Mouse (Mus musculus) olfactory bulb, adult 2 months (tissue): ENCODE measurements at regions not wholly inside any gene's neighbourhood (a gene's known extent, or its start where the extent isn't known, plus 50 kb on each side); places are given as distances from the start of the nearest gene placed in this dataset.

Experiments used
- CTCF ChIP-seq: fragments of 200-500 bp; IDR thresholded peaks from 2 replicates; pipeline ENCODE4 v1.5.1; 2012; ENCODE audit warnings: low read depth, mild to moderate bottlenecking, low read length, moderate library complexity; ENCODE audit not compliant: insufficient read depth
- POLR2A ChIP-seq: fragments of 200-500 bp; IDR thresholded peaks from 2 replicates; pipeline ENCODE4 v1.6.1; 2012; ENCODE audit warnings: mild to moderate bottlenecking, low read depth, low read length, moderate library complexity; ENCODE audit not compliant: insufficient read depth

DNA sequence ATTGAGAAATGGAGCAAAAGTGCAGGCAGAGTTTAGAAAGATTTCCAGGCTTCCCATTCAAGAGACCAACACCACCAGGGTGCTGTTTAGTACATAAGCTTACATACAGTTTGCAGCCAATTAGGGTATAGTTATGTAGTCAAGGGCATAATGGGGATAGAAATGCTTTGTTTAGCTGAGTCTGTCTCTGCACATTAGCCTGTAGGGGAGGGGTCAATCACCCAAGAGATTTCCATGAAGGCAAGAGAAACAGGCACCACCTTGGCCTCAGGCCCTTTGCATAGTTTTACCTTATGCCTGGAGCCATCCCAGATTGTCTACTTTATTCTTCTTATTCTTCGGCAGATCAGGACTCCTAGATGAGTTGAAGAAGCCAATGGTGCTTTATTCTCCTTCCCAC, 205.9 kb upstream of the Zfp352 start:
- no peak for TF ChIP-seq CTCF
- TF ChIP-seq POLR2A = no peak
